Mouse (Mus musculus): ENCODE measurements around the gene Pold1. TPM values are rescaled to one million over a fixed set of nuclear protein-coding genes. Genes with fewer than 3 reads are reported as not detected.

The Pold1 gene
- polyA plus RNA-seq, 1 experiment from 2014 or later = 74.7 TPM

DNA sequence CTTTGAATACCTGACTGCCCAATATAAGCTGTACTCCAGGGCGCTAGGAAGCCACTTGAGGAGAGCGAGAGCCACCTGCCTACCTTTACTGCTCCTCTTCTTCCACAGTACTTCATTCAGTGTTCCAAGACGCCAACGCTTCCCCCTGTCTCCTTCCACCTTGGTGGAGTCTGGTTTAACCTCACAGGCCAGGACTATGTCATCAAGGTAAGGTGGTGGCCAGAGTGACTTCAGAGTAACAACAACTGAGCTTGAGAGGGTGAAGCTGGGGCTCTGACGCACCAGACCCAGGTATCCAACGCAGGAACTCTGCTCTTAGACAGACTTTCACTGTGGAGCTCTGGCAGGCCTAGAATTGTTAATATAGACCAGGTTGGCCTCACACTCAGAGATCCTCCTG, 37.0 kb upstream of the Pold1 start:
- Histone ChIP-seq H3K27ac (ENCODE audit: low read depth) (no peak overlapping the region), H3K27me3 (replicated peaks; ENCODE audit: control insufficient read depth, insufficient read depth, low read length) (peaks cover 71% of the 10 kb centered on the region), H3K9ac (ENCODE audit: low read length) (no peak overlapping the region), H3K36me3 (ENCODE audit: control insufficient read depth, insufficient read depth, low read length) (no peaks in the 10 kb centered on the region), H3K9me3 (ENCODE audit: control insufficient read depth, low read length) (no peaks in the 10 kb centered on the region), H3K4me1 (replicated peaks; ENCODE audit: control insufficient read depth, insufficient read depth, low read length) (peaks cover 8% of the 10 kb centered on the region), H3K4me2 (ENCODE audit: low read length) (no peak overlapping the region), H3K4me3 (ENCODE audit: low read depth, low read length) (no peak overlapping the region)
- ATAC-seq (replicated peaks; ENCODE audit: low FRiP score, low TSS enrichment, low read depth) (no peak), DNase-seq (ENCODE audit: low spot score) (no peak)
- WGBS = 93% methylated on average over 6 of the region's 6 CpGs

DNA sequence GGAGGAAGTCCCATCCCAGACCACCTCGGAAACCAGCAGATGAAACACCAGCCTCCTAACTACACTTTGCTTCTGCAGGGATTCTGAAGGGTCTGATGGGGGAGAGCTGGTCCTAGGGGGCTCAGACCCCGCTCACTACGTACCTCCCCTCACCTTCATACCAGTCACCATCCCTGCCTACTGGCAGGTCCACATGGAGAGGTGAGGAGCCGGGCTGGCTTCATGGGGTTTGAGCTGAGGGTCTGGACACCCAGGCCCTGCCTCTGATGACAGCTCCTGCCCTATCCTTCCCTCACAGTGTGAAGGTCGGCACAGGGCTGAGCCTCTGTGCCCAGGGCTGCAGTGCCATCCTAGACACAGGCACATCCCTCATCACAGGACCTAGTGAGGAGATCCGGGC, 36.3 kb upstream of the Pold1 start:
- 85% methylated on average over 6 of the region's 6 CpGs for WGBS
- Histone ChIP-seq H3K36me3 (ENCODE audit: control insufficient read depth, insufficient read depth, low read length) (no peaks in the 10 kb centered on the region), H3K9ac (ENCODE audit: low read length) (no peak overlapping the region), H3K9me3 (ENCODE audit: control insufficient read depth, low read length) (no peaks in the 10 kb centered on the region), H3K4me1 (replicated peaks; ENCODE audit: control insufficient read depth, insufficient read depth, low read length) (peaks cover 8% of the 10 kb centered on the region), H3K27me3 (replicated peaks; ENCODE audit: control insufficient read depth, insufficient read depth, low read length) (peaks cover 67% of the 10 kb centered on the region), H3K4me3 (ENCODE audit: low read depth, low read length) (no peak overlapping the region), H3K4me2 (ENCODE audit: low read length) (no peak overlapping the region), H3K27ac (ENCODE audit: low read depth) (no peak overlapping the region)
- DNase-seq (ENCODE audit: low spot score) (no peak), ATAC-seq (replicated peaks; ENCODE audit: low FRiP score, low TSS enrichment, low read depth) (no peak)

GRCm38 (mm10) chr7:44584265-44584804, 35.7 kb upstream of the Pold1 start:
- Histone ChIP-seq H3K36me3 (ENCODE audit: control insufficient read depth, insufficient read depth, low read length) (no peaks in the 10 kb centered on the region), H3K4me2 (ENCODE audit: low read length) (no peak overlapping the region), H3K9ac (ENCODE audit: low read length) (no peak overlapping the region), H3K4me3 (ENCODE audit: low read depth, low read length) (no peak overlapping the region), H3K27me3 (replicated peaks; ENCODE audit: control insufficient read depth, insufficient read depth, low read length) (peaks cover 62% of the 10 kb centered on the region), H3K9me3 (ENCODE audit: control insufficient read depth, low read length) (no peaks in the 10 kb centered on the region), H3K4me1 (replicated peaks; ENCODE audit: control insufficient read depth, insufficient read depth, low read length) (peaks cover 8% of the 10 kb centered on the region), H3K27ac (ENCODE audit: low read depth) (no peak overlapping the region)
- no peak for ATAC-seq (replicated peaks; ENCODE audit: low FRiP score, low TSS enrichment, low read depth)
- WGBS = 74% methylated on average over 4 of the region's 4 CpGs
- DNase-seq (ENCODE audit: low spot score) = no peak

DNA sequence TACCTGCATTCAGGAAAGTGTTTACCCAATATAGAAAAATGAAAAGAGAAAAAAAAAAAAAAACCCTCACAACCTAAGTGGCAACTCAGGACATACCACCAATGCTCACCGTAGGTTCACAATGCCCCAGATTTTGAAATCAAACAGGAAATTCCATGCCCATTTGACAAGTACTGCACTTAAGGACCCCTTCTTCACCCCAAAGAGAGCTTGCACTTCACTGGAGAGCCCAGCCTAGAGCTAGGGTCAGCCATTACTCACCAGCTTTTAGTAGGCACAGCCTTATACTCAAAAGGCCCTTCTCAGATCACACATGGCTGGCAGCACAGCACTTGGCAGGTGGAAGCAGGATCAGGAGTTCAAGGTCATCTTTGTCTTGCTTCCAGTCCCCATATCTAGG, 34.5 kb upstream of the Pold1 start:
- 74% methylated on average over 1 of the region's 1 CpGs for WGBS
- DNase-seq (ENCODE audit: low spot score) = no peak
- no peak overlapping the region for H3K9ac ChIP-seq (ENCODE audit: low read length)
- H3K36me3 ChIP-seq (ENCODE audit: control insufficient read depth, insufficient read depth, low read length) = no peaks in the 10 kb centered on the region
- no peak for ATAC-seq (replicated peaks; ENCODE audit: low FRiP score, low TSS enrichment, low read depth)
- H3K4me1 ChIP-seq (replicated peaks; ENCODE audit: control insufficient read depth, insufficient read depth, low read length) = no peaks in the 10 kb centered on the region
- H3K4me2 ChIP-seq (ENCODE audit: low read length) = no peak overlapping the region
- no peak overlapping the region for H3K4me3 ChIP-seq (ENCODE audit: low read depth, low read length)
- no peaks in the 10 kb centered on the region for H3K9me3 ChIP-seq (ENCODE audit: control insufficient read depth, low read length)
- H3K27ac ChIP-seq (ENCODE audit: low read depth) = no peak overlapping the region
- H3K27me3 ChIP-seq (replicated peaks; ENCODE audit: control insufficient read depth, insufficient read depth, low read length) = peaks cover 51% of the 10 kb centered on the region

GRCm38 (mm10) chr7:44582709-44583108, 34.1 kb upstream of the Pold1 start:
- H3K36me3 ChIP-seq (ENCODE audit: control insufficient read depth, insufficient read depth, low read length) = no peaks in the 10 kb centered on the region
- no peak overlapping the region for H3K9ac ChIP-seq (ENCODE audit: low read length)
- peaks cover 47% of the 10 kb centered on the region for H3K27me3 ChIP-seq (replicated peaks; ENCODE audit: control insufficient read depth, insufficient read depth, low read length)
- H3K9me3 ChIP-seq (ENCODE audit: control insufficient read depth, low read length) = no peaks in the 10 kb centered on the region
- DNase-seq (ENCODE audit: low spot score) (no peak), ATAC-seq (replicated peaks; ENCODE audit: low FRiP score, low TSS enrichment, low read depth) (no peak)
- 72% methylated on average over 5 of the region's 5 CpGs for WGBS
- H3K4me1 ChIP-seq (replicated peaks; ENCODE audit: control insufficient read depth, insufficient read depth, low read length) = no peaks in the 10 kb centered on the region
- no peak overlapping the region for H3K27ac ChIP-seq (ENCODE audit: low read depth)
- H3K4me2 ChIP-seq (ENCODE audit: low read length) = no peak overlapping the region
- H3K4me3 ChIP-seq (ENCODE audit: low read depth, low read length) = no peak overlapping the region

- ATAC-seq (replicated peaks; ENCODE audit: low FRiP score, low TSS enrichment, low read depth) (no peak), DNase-seq (ENCODE audit: low spot score) (no peak)
- no peak overlapping the region for H3K9ac ChIP-seq (ENCODE audit: low read length)
- H3K4me3 ChIP-seq (ENCODE audit: low read depth, low read length) = no peak overlapping the region
- no peaks in the 10 kb centered on the region for H3K4me1 ChIP-seq (replicated peaks; ENCODE audit: control insufficient read depth, insufficient read depth, low read length)
- H3K4me2 ChIP-seq (ENCODE audit: low read length) = no peak overlapping the region
- no peaks in the 10 kb centered on the region for H3K36me3 ChIP-seq (ENCODE audit: control insufficient read depth, insufficient read depth, low read length)
- peaks cover 36% of the 10 kb centered on the region for H3K27me3 ChIP-seq (replicated peaks; ENCODE audit: control insufficient read depth, insufficient read depth, low read length)
- no peaks in the 10 kb centered on the region for H3K9me3 ChIP-seq (ENCODE audit: control insufficient read depth, low read length)
- 71% methylated on average over 6 of the region's 6 CpGs for WGBS
- H3K27ac ChIP-seq (ENCODE audit: low read depth) = no peak overlapping the region
These were observed 33.0 kb upstream of the Pold1 start for GRCm38 (mm10) chr7:44581637-44582036.

DNA sequence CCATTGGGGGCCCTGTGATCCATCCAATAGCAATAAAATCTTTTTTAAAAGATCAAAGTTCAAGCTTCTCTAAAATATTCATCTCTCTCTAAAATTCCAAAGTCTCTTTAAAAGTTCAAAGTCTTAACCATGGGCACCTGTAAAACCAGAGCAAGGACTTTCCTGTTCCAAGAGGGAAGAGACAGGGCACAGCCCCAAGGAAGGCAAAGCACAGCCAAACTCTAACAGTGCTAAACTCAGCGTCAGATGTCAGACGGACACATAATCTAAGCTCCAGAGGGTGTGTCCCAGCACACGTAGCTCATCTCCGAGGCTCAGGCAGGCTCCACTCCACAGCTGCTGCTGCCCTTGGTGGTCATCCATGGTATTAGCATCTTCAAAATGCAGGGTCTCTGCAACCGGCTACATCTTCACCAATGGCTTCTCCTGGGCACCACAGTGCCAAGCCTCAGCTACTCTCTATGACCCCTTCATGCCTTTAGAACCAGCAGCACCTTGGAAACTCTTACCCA, 27.7 kb upstream of the Pold1 start:
- no peak for ATAC-seq (replicated peaks; ENCODE audit: low FRiP score, low TSS enrichment, low read depth)
- Histone ChIP-seq H3K9me3 (ENCODE audit: control insufficient read depth, low read length) (no peaks in the 10 kb centered on the region), H3K9ac (ENCODE audit: low read length) (no peak overlapping the region), H3K27ac (ENCODE audit: low read depth) (no peak overlapping the region), H3K4me1 (replicated peaks; ENCODE audit: control insufficient read depth, insufficient read depth, low read length) (no peaks in the 10 kb centered on the region), H3K27me3 (replicated peaks; ENCODE audit: control insufficient read depth, insufficient read depth, low read length) (peaks cover 9% of the 10 kb centered on the region), H3K4me3 (ENCODE audit: low read depth, low read length) (no peak overlapping the region), H3K4me2 (ENCODE audit: low read length) (no peak overlapping the region), H3K36me3 (ENCODE audit: control insufficient read depth, insufficient read depth, low read length) (no peaks in the 10 kb centered on the region)
- DNase-seq (ENCODE audit: low spot score) = no peak
- WGBS = 51% methylated on average over 5 of the region's 5 CpGs

DNA sequence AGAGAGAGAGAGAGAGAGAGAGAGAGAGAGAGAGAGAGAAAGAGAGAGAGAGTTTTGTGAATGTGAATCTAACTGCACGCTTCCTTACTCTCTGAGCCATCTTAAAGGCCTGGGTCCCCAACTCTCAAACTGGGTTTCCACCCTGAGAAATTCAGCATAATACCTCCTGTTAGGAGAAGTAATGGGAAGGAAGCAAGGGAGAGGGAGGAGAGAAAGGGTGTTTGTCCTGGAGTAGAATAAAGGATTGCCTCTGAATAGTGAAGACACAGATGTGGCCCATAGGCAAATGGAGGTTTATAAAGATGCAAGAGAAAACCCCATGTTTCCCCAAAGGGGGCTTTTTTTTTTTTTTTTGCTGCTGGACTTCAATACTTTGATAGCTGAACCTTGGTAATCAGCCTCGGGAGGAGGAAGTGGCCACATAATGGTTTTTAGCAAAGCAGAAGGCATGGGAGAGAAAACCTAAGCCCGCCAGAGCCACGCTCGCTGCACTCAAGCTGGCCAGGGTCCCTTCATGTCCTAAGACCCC, 24.4 kb upstream of the Pold1 start:
- Histone ChIP-seq H3K4me3 (ENCODE audit: low read depth, low read length) (no peak overlapping the region), H3K4me2 (ENCODE audit: low read length) (no peak overlapping the region), H3K4me1 (replicated peaks; ENCODE audit: control insufficient read depth, insufficient read depth, low read length) (no peaks in the 10 kb centered on the region), H3K9ac (ENCODE audit: low read length) (no peak overlapping the region), H3K36me3 (ENCODE audit: control insufficient read depth, insufficient read depth, low read length) (no peaks in the 10 kb centered on the region), H3K27ac (ENCODE audit: low read depth) (no peak overlapping the region), H3K9me3 (ENCODE audit: control insufficient read depth, low read length) (no peaks in the 10 kb centered on the region), H3K27me3 (replicated peaks; ENCODE audit: control insufficient read depth, insufficient read depth, low read length) (no peaks in the 10 kb centered on the region)
- ATAC-seq (replicated peaks; ENCODE audit: low FRiP score, low TSS enrichment, low read depth) (no peak), DNase-seq (ENCODE audit: low spot score) (no peak)
- 81% methylated on average over 5 of the region's 5 CpGs for WGBS

- no peak within 1 kb of the TSS for H3K27ac ChIP-seq (ENCODE audit: low read depth)
- no peak within 1 kb of the TSS for H3K9ac ChIP-seq (ENCODE audit: low read length)
- no peaks in the 10 kb centered on the region for H3K9me3 ChIP-seq (ENCODE audit: control insufficient read depth, low read length)
- no peak for ATAC-seq (replicated peaks; ENCODE audit: low FRiP score, low TSS enrichment, low read depth)
- no peak within 1 kb of the TSS for H3K4me2 ChIP-seq (ENCODE audit: low read length)
- 45% methylated on average over 7 of the region's 7 CpGs for WGBS
- H3K4me3 ChIP-seq (ENCODE audit: low read depth, low read length) = no peak within 1 kb of the TSS
- DNase-seq (ENCODE audit: low spot score) = no peak
- H3K36me3 ChIP-seq (ENCODE audit: control insufficient read depth, insufficient read depth, low read length) = no peaks in the 10 kb centered on the region
- H3K27me3 ChIP-seq (replicated peaks; ENCODE audit: control insufficient read depth, insufficient read depth, low read length) = no peaks in the 10 kb centered on the region
- H3K4me1 ChIP-seq (replicated peaks; ENCODE audit: control insufficient read depth, insufficient read depth, low read length) = no peaks in the 10 kb centered on the region
These were observed 23.6 kb upstream of the Pold1 start, which contains the start of gene Napsa for GRCm38 (mm10) chr7:44572213-44572701. TSS of gene Napsa (plus strand) at chr7:44572380.

Measured in intestine, embryonic 14.5 days (tissue).